Mouse (Mus musculus) urinary bladder, postnatal 25 days (tissue): ENCODE results near the gene Unc80.
"Not testable (repeated sequence)": the region's sequence is repeated elsewhere in the genome, so short reads cannot be mapped to it uniquely, and the experiment has no call there.

ENCODE experiments used
- DNase-seq: peaks from one replicate; pipeline ENCODE4 v3.0.0; 2022; ENCODE audit warnings: low spot score

Gene Unc80

GRCm38 (mm10) chr1:66617188-66617587, 149.0 kb downstream of the Unc80 start:
- DNase-seq: no peak

GRCm38 (mm10) chr1:66638177-66638576, 170.0 kb downstream of the Unc80 start:
- no peak for DNase-seq

- no peak for DNase-seq
Measured at GRCm38 (mm10) chr1:66646894-66647293, 178.7 kb downstream of the Unc80 start.

DNA sequence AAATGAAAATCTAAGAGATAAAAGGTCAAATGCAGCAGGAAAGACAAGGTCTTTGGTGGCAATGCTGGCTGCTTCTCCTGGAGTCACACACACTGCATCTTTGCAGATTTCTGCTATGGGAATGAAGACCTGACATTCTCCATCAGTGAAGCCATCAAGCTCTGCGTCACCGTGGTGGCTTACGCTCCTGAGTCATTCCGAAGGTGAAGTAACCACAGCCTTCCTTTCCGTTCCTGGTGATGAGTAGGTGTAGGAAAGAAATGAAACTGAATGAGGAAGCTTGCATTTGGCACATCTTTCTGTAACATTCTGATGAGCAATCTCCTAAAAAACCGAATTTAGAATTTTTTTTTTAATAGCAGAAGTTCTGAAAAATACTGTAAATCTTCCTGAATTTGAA, 181.4 kb downstream of the Unc80 start:
- no peak for DNase-seq

- DNase-seq: no peak
Measured at GRCm38 (mm10) chr1:66650006-66650405, 181.8 kb downstream of the Unc80 start.

DNA sequence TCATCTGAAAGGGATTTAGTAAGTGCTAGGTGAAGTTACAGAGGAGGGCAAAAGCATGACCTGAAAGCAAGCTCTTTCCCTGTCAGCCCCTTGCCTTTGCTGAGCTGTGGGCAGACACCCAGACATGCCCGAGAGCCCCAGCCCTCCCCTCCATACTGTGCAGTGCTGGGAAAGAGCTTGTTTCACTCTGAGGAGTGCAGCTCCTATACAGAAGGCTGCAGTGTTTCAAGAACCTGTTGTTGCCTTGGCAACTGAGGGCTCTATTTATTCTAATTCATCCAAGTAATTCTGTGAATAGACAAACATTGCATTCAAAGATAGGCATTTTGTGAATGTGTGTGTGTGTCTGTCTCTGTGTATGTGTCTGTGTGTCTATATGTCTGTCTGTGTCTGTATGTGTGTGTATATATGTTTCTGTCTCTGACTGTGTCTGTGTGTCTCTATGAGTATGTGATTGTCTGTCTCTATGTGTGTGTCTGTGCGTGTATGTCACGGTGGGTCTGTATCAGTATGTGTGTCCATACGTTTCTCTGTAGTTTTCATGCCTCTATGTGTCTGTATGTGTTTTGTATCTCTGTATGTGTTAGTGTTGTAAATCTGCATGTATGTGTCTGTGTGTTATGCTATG, 187.1 kb downstream of the Unc80 start:
- no peak for DNase-seq

GRCm38 (mm10) chr1:66655747-66656119, 187.6 kb downstream of the Unc80 start:
- no peak for DNase-seq

GRCm38 (mm10) chr1:66671475-66671874, 203.3 kb downstream of the Unc80 start:
- no peak for DNase-seq

DNA sequence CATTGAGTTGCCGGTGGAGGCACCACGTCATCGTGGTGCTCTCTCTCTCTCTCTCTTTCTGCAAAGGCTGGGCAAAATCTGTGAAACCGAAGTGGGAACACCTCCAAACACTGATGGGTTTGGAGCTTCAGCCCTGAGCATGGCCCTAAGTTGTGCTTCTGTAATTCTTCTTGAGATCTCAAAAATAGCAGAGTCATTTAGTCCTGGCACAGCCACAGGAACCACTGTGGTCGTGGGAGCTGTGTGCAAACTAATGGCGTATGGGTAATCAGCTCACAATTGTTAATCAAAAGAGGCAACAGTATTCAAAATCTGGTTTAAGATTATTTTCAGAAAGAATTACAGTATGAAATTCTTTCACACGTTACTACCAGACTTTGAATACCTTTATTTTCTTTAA, 204.6 kb downstream of the Unc80 start:
- no peak for DNase-seq

- no peak for DNase-seq
Measured at GRCm38 (mm10) chr1:66677928-66678327, 209.8 kb downstream of the Unc80 start.

DNA sequence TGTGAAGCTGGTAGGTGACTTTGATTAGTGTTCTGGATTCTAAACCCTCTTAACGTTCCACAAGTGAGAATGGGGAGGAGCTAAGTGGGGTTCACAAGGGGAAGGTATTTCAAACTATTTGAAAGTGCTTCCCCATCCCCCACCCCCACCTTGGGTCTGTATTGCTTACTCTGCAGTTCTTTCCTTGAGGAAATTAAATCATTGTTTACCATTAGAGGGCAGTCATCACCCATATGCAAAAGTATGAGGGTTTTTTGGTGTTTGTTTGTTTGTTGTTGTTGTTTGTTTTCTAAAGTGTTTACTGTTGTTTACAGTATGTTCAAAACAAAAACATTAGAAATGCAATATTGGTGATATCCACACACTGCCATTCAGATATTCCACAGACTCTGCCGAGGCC, 210.5 kb downstream of the Unc80 start:
- DNase-seq: no peak

DNA sequence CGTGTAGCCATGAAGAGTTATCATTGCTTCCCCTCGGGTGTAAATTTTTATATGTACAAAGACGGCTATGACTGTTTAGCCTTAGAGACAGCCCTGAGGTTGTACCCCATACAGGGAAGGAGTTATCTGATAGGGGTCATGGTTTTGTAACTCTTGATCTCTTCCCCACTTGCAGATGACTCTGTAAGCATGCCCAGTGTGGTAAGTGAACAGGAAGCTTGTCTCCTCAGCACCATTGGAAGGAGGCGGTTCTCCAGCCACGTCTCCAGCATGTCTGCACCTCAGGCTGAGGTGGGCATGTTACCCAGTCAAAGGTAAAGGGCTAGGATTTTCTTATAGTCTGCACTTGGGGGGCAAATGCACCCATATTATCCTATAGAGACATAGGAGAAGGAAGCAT, 214.8 kb downstream of the Unc80 start:
- DNase-seq: no peak

DNA sequence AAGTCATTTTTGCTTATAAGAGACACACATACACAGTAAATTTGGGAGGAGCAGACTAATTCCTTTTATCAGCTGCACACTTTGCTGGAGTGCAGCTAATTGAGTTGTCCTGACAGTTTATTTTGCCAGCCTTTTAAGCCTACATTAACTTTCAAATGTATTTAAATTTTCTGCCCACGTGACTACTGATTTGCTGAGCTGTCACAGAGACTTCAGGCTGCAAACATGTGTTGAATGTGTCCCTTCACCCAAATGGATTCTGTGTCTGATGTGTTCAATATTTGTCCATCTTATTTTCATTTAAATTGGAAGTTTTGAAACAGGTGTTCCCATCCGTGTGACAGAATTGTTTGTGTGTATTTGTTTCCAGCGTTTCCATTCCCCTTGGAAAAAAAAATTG, 223.6 kb downstream of the Unc80 start:
- no peak for DNase-seq

DNA sequence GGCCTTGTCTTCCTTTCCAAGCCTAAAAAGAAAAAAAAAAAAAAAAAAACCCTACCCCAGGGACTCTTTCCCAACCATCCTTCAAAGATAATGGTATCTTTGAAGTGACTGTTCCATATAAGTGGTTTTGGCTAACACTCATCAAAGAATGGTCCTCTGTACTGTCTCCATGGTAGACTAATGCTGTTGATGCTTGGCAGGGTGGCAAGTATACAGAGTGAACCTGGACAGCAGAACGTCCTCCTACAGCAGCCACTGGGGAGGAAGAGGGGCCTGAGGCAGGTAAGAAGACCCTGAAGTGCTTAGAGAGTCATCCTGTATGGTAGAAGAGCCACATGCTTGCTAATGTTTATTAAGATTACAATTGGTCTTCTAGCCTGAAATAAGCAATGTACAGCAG, 224.1 kb downstream of the Unc80 start:
- DNase-seq: no peak

DNA sequence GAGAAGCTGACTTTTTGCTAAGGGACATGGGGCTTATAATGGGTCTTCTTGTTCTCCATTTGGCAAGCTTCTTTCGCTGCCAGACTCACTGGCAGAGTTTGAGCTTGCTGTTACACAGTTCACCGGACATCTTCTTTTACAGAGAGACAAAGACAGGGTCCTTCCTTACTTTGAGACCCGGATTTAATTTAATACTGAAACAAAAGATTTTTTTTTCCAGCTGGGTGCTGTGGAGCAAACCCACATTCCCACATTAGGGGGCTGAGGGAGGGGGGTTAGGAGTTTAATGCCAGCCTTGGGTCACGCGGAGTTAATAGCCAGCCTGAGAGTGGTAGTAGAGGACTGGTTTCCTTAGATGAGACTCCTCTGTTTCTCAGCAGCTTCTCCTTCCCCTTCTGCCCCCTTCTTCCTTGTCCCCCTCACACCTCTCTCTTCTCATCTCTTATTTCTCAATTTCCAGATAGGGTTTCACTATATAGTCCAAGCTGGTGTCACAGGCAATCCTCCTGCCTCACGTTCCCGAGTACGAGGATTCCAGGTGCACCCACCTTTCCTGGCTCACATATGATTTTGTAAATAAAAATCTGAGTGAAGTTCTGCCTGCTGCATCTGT, 224.7 kb downstream of the Unc80 start:
- no peak for DNase-seq

DNA sequence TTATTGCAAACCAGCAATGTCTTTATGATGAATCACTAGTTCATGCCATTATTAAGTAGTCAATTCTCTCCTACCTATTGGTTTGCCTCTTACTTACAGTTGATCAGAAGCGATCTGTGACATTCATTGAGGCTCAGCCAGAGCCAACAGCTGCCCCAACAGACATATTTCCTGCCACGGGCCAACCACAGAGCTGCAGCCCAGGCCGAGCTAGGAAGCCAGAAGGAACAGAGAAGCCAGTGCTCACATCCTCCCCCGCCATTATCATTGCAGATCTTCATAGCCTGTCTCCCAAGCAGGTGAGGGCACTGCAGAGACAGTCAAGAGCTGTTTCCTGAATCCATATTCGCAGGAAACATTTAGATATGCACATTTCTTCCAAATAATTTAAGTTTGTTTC, 226.1 kb downstream of the Unc80 start:
- DNase-seq: no peak

- DNase-seq: no peak
Measured at GRCm38 (mm10) chr1:66695296-66695695, 227.1 kb downstream of the Unc80 start.

- not testable (repeated sequence) for DNase-seq
Measured at GRCm38 (mm10) chr1:66699630-66700029, 231.5 kb downstream of the Unc80 start.

DNA sequence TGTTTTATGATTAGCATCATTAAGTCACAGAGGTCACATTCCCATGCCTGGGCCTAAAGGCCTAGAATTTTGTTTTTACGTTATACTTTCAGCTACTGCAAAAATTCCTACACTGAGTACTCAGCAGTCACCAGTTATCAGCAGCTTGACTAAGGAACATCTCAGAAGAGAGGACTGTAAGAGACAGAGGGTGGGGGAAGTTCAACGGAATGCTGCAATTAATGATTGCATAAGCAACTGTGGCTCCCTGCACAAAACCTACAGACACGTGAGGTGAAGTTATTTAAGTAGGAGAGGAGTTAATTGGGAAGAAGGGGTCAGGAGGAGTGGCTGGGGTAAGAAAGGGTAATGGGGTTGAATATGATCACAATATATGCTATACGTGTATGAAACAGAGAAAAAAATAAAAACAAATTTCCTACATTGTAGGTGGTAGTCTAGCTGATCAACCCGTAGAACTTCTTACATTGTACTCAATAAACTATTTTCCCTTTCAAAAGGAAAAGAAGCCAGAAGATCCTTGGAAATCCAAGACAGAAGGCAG, 232.1 kb downstream of the Unc80 start:
- DNase-seq: no peak

DNA sequence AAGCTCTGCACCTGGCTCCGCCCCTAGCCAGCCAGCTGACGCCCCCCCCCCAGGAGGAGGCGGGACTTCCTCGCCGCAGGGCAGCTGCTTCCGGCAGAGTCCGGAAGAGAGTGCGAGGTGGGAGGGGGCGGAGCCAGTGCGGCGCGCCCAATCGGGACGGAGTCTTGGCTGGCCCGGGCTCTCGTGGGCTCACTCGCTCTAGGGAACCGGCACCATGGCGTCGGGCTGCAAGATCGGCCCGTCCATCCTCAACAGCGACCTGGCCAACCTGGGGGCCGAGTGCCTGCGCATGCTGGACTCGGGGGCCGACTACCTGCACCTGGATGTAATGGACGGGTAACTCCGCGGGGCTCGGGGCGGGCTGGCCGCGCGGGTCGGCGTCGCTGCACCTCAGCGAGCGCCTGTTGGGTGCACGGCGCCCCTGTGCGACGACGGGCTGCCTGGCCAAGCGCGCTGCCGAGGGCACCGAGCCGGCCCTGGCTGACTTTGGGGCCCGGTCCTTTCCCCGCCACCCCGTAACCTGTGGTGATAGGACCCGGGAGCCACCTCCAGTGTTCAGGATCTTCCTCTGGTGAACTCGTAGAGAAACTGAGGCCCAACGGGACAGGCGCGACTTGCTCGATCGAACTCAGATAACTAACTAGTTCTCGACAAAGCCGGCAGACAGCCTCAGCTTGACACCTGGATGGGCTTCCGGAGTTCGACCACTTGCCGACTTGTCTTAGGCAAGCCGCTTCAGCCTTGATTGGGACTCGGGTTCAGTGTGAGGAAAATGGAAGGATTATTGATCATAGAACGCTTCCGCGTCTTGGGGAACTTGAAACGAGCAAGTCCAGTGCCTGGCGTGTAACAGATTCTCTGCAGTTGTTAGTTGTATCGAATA, 232.8 kb downstream of the Unc80 start, which contains the start of gene Rpe:
TSS of gene Rpe (plus strand) at position 139 of the 883 bp plus-strand sequence.
- DNase-seq: peak; percentile 90

- no peak for DNase-seq
Measured at GRCm38 (mm10) chr1:66701576-66701940, 233.4 kb downstream of the Unc80 start.

DNA sequence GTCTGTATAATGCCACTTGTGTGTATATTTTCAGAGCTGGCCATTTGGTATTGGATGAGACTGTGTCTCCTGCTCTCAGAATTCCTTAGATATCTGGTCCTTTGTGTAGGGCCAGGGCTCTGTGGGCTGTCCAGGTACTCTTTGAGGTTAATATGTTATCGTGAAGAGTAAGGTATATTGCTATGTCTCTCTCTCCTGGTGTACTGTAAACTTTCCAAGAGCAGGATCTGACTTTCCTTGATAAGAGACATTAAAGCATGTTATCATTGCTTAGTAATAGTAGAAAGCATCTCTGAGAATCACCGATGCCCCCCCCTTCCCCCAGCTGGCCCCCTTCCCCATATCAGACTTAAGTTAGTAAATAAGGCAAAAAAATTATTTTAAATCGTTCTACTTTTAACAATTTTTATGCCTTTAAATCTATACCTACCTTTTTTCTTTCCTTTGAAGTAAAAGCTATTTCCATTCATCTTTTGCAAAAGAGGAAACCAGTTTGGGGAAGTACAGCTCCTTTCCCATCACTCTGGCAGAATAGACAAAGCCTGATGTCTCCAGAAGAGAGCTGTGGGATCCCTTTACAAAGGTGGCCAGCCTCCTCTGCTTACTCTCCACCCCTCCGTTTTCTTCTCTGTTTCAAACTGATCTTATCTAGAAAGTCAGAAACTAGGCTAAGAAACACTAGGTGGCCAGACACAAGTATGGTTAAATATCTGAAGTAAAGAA, 234.6 kb downstream of the Unc80 start:
- no peak for DNase-seq
